Mouse (Mus musculus) midbrain, embryonic 11.5 days (tissue): Measurements from ENCODE around the gene Mfsd2b. TPM values are rescaled to one million over a fixed set of nuclear protein-coding genes. Genes with fewer than 3 reads are reported as not detected.
"Not testable (repeated sequence)": the region's sequence is repeated elsewhere in the genome, so short reads cannot be mapped to it uniquely, and the experiment has no call there.

Experiments used
- ATAC-seq: fragments of 200-750 bp; cut with Nextera tagmentation; 2 replicates; pipeline ENCODE4 v1.8.0; 2017; ENCODE audit warnings: moderate TSS enrichment, moderate library complexity; ENCODE audit not compliant: low FRiP score
- DNase-seq: peaks from one replicate; pipeline ENCODE4 v3.0.0; 2015; ENCODE audit warnings: low spot score; ENCODE audit errors: missing footprints
- H3K27ac ChIP-seq: fragments of 300-500 bp; sonication (generic); 2 replicates; pipeline ENCODE4 v1.5.1; 2014; ENCODE audit warnings: low read depth, low read length
- H3K27me3 ChIP-seq: fragments of 300-500 bp; sonication (generic); 2 replicates; pipeline ENCODE4 v1.6.1; 2014; ENCODE audit warnings: mild to moderate bottlenecking, low read length, moderate library complexity, mixed read lengths; ENCODE audit not compliant: control insufficient read depth, insufficient read depth
- H3K36me3 ChIP-seq: fragments of 300-500 bp; sonication (generic); 2 replicates; pipeline ENCODE4 v1.6.1; 2014; ENCODE audit warnings: mild to moderate bottlenecking, low read length, moderate library complexity, mixed read lengths; ENCODE audit not compliant: control insufficient read depth, insufficient read depth
- H3K4me1 ChIP-seq: fragments of 300-500 bp; sonication (generic); 2 replicates; pipeline ENCODE4 v1.6.1; 2014; ENCODE audit warnings: low read length; ENCODE audit not compliant: control insufficient read depth, insufficient read depth
- H3K4me2 ChIP-seq: fragments of 300-500 bp; sonication (generic); 2 replicates; pipeline ENCODE4 v1.6.1; 2014; ENCODE audit warnings: mild to moderate bottlenecking, moderate library complexity
- H3K4me3 ChIP-seq: fragments of 300-500 bp; sonication (generic); 2 replicates; pipeline ENCODE4 v1.5.1; 2014; ENCODE audit warnings: low read depth, low read length
- H3K9ac ChIP-seq: fragments of 300-500 bp; sonication (generic); 2 replicates; pipeline ENCODE4 v1.6.1; 2014; ENCODE audit warnings: low read length
- H3K9me3 ChIP-seq: fragments of 300-500 bp; sonication (generic); 2 replicates; pipeline ENCODE4 v1.6.1; 2016; ENCODE audit warnings: low read length; ENCODE audit not compliant: control insufficient read depth
- WGBS: fragments of 180-500 bp; shearing (Covaris S2); extraction: QIAGEN DNeasy Blood & Tissue Kit; methylation state at CpG from one replicate; pipeline ENCODE4 v1.1.7; 2014; 5-methylcytosine and 5-hydroxymethylcytosine counted together
- polyA plus RNA-seq: library from polyadenylated mRNA; unstranded; fragments of >200 nt; fragmentation: Nextera tagmentation; extraction: Ambion mirVana; gene quantifications from 2 replicates; pipeline ENCODE4 v1.2.1, GENCODE M21; 2014

Mfsd2b gene
- polyA plus RNA-seq = 3.6 and 4.1 TPM in 2 replicates

- WGBS = 5% methylated on average over 24 of the region's 24 CpGs
- Histone ChIP-seq H3K9me3 (no peaks in the 10 kb centered on the region), H3K4me1 (peaks cover 6% of the 10 kb centered on the region), H3K27me3 (no peaks in the 10 kb centered on the region), H3K9ac (peak within 1 kb of the TSS; percentile 34), H3K4me3 (peak within 1 kb of the TSS; percentile 23), H3K27ac (no peak within 1 kb of the TSS), H3K36me3 (no peaks in the 10 kb centered on the region), H3K4me2 (peak within 1 kb of the TSS; percentile 51)
- ATAC-seq = peak; percentile 90
- peak; percentile 93 for DNase-seq
Observed at GRCm38 (mm10) chr12:4874161-4874927, at the start of gene Mfsd2b. Gene Mfsd2b (minus strand): TSS chr12:4874359.

DNA sequence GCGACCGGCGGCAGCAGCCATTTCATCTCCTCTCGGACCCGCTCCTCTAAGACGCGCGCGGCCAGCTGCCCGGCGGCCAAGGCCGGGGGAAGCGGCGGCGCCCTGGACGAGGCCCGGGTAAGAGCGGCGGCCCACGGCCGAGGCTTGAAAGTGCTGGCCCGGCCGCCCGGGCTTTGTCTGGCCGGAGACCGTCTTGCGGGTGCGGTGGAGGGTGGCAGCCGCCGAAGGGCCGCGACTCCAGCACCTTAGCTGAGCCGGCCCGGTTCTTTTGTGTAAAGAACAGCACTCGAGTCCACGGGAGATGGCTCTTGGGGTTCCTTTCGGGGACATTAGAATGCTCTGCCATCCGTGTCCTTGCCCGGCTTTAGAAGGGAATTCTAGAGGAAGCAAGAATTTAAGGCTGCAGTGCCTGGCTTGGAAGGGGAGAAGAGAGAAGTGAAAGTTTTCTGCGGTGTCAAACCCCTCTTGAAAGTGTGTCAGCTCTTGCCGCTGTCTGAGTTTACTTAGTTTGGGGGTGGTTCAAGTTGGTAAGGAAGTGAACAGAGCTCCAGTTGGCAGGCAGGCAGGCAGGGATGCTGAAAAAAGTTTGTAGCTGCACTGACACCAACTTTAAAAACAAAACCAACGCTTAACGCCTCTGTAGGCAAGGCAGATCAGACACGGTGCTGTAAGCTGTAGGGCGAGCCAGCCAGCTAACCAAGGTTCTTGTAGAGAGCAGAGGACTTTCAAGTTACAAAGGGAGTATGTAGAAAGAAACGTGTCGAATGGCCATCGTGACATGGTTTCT is 43.8 kb upstream of the Mfsd2b start:
- peak; percentile 68 for ATAC-seq
- Histone ChIP-seq H3K27ac (peak overlapping the region; percentile 93), H3K4me2 (peak overlapping the region; percentile 71), H3K4me1 (peaks cover 7% of the 10 kb centered on the region), H3K9ac (peak overlapping the region; percentile 100), H3K27me3 (no peaks in the 10 kb centered on the region), H3K9me3 (no peaks in the 10 kb centered on the region), H3K36me3 (no peaks in the 10 kb centered on the region), H3K4me3 (peak overlapping the region; percentile 96)
- DNase-seq = peak; percentile 98
- WGBS = under 1% methylated on average over 45 of the region's 48 CpGs

- no peaks in the 10 kb centered on the region for H3K9me3 ChIP-seq
- H3K4me2 ChIP-seq = peak within 1 kb of the TSS; percentile 71
- no peaks in the 10 kb centered on the region for H3K36me3 ChIP-seq
- peak within 1 kb of the TSS; percentile 100 for H3K9ac ChIP-seq
- peak within 1 kb of the TSS; percentile 96 for H3K4me3 ChIP-seq
- H3K4me1 ChIP-seq = peaks cover 7% of the 10 kb centered on the region
- under 1% methylated on average over 84 of the region's 89 CpGs for WGBS
- DNase-seq = peak; percentile 100
- H3K27ac ChIP-seq = peak within 1 kb of the TSS; percentile 93
- H3K27me3 ChIP-seq = no peaks in the 10 kb centered on the region
- peak; percentile 99 for ATAC-seq
Observed at GRCm38 (mm10) chr12:4916994-4917804, 43.0 kb upstream of the Mfsd2b start, which contains the start of gene Atad2b. Gene Atad2b (plus strand): TSS chr12:4917353.

DNA sequence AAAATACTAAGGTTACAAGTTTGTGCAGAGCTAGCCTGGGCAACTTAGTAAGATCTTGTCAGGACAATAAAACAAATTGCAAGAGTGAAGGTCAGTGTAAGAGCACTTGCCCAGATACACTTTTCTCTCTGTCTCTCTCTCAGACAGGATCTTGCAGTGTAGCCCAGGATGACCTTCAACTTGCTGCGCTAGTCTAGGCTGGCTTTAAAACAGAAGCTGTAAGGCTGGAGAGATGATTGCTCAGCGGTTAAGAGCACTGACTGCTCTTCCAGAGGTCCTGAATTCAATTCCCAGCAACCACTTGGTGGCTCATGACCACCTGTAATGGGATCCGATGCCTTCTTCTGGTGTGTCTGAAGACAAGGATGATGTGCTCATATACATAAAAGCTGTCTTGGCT is 40.8 kb upstream of the Mfsd2b start:
- 80% methylated on average over 3 of the region's 3 CpGs for WGBS

GRCm38 (mm10) chr12:4914441-4914840 is 40.3 kb upstream of the Mfsd2b start:
- no peak overlapping the region for H3K9ac ChIP-seq
- no peak overlapping the region for H3K27ac ChIP-seq
- no peaks in the 10 kb centered on the region for H3K27me3 ChIP-seq
- DNase-seq = no peak
- H3K4me2 ChIP-seq = no peak overlapping the region
- ATAC-seq = no peak
- H3K4me3 ChIP-seq = no peak overlapping the region
- no peaks in the 10 kb centered on the region for H3K9me3 ChIP-seq
- no peaks in the 10 kb centered on the region for H3K36me3 ChIP-seq
- 30% methylated on average over 3 of the region's 3 CpGs for WGBS
- H3K4me1 ChIP-seq = peaks cover 4% of the 10 kb centered on the region; the same call in 1 of the 2 replicates

More for the DNA sequence above, 40.8 kb upstream of the Mfsd2b start:
- Histone ChIP-seq H3K4me2 (no peak overlapping the region), H3K4me3 (no peak overlapping the region), H3K4me1 (peaks cover 7% of the 10 kb centered on the region), H3K27me3 (no peaks in the 10 kb centered on the region), H3K36me3 (no peaks in the 10 kb centered on the region), H3K27ac (no peak overlapping the region), H3K9ac (no peak overlapping the region), H3K9me3 (no peaks in the 10 kb centered on the region)
- ATAC-seq (no peak), DNase-seq (no peak)

DNA sequence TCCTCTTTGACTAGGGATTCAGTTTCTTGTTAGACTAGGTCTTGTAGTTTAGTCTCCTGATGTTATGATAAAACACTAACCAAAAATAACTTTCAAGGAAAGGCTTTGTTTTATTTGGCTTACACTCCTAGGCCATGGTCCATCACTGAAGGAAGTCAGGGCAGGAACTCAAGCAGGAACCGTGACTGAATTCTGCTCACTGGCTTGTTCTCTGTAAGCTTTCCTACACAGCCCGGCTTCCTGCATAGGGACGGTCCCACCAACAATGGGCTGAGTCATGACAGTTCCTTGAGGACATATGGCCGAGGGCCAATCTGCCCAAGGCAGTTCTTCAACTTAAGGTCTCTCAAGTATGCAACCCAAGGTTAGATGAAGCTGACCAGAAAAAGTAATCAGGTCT is 37.6 kb upstream of the Mfsd2b start:
- H3K4me1 ChIP-seq = no peaks in the 10 kb centered on the region
- H3K9me3 ChIP-seq = no peaks in the 10 kb centered on the region
- ATAC-seq = no peak
- DNase-seq = no peak
- H3K36me3 ChIP-seq = no peaks in the 10 kb centered on the region
- H3K27ac ChIP-seq = no peak overlapping the region
- WGBS = 86% methylated on average over 4 of the region's 4 CpGs
- H3K9ac ChIP-seq = no peak overlapping the region
- H3K4me2 ChIP-seq = no peak overlapping the region
- H3K4me3 ChIP-seq = no peak overlapping the region
- no peaks in the 10 kb centered on the region for H3K27me3 ChIP-seq

DNA sequence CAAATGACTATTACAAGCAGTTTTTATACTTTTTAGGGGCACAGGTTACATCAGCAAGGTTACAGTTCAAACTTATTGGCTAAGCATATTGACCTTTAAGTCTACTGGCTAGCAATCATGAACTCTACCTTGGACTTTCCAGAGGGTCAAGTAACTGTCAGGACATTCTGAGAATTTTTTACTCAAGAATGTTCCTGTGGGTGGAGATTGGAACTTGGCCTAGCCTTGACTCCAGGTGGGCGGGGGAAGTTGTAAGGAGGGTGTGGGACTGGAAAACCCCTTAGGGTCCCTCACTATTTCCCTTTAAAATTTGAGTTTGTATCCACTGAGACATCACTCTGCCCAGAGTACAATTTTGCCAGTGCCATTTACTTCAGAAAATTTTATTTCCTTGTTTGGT is 36.3 kb upstream of the Mfsd2b start:
- H3K9ac ChIP-seq, H3K4me3 ChIP-seq, H3K9me3 ChIP-seq, H3K27me3 ChIP-seq, H3K4me2 ChIP-seq, H3K4me1 ChIP-seq, ATAC-seq, H3K27ac ChIP-seq, H3K36me3 ChIP-seq, DNase-seq: not testable (repeated sequence)
- 80% methylated on average over 1 of the region's 1 CpGs for WGBS

DNA sequence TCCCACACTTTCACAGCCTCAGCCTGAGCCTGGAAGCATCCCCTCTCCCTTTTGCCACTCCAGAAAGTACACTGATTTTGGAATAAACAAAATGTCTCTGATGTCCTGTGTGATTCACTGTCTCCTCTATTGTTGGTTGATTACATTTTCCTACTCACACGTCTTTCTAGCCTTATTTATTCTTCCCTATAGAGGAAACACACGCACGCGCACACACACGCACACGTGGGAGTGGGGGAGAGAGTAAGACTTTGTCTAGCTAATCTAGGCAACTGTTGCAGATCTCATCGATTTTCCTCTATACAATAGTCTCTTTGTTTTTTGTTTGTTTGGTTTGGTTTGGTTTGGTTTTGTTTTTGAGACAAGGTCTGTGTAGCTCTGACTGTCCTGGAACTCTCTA is 34.2 kb upstream of the Mfsd2b start:
- no peak overlapping the region for H3K4me2 ChIP-seq
- H3K4me3 ChIP-seq = no peak overlapping the region
- WGBS = 95% methylated on average over 7 of the region's 7 CpGs

More for the DNA sequence above, 34.2 kb upstream of the Mfsd2b start:
- no peaks in the 10 kb centered on the region for H3K27me3 ChIP-seq
- H3K9ac ChIP-seq = no peak overlapping the region
- no peaks in the 10 kb centered on the region for H3K36me3 ChIP-seq
- no peak overlapping the region for H3K27ac ChIP-seq
- ATAC-seq = no peak
- no peaks in the 10 kb centered on the region for H3K4me1 ChIP-seq
- H3K9me3 ChIP-seq = no peaks in the 10 kb centered on the region
- DNase-seq = no peak
